Mouse (Mus musculus): Measurements from ENCODE around the gene Krt76.

The Krt76 gene

DNA sequence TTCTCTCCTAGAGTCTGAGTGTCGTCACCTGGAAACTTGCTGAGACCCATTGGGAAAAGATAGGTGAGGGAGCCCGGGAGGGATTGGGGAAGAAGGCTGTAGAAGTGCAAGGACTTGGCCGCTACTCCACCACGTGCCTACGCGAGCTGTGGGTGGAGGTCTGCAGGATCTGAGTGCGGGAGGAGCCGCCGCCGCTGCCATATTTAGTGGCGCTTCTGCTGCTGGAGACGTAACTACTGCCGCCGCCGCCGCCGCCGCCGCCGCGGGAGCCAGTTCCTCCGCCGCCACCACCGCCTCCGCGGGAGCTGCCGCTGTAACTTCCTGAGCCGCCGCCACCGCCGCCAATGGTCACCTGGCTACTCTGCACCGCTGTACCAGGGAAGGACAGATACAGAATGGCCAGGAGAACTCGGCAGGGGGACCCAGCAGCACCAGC lies 33.0 kb downstream of the Krt76 start:
- peak; percentile 58 for DNase-seq

DNA sequence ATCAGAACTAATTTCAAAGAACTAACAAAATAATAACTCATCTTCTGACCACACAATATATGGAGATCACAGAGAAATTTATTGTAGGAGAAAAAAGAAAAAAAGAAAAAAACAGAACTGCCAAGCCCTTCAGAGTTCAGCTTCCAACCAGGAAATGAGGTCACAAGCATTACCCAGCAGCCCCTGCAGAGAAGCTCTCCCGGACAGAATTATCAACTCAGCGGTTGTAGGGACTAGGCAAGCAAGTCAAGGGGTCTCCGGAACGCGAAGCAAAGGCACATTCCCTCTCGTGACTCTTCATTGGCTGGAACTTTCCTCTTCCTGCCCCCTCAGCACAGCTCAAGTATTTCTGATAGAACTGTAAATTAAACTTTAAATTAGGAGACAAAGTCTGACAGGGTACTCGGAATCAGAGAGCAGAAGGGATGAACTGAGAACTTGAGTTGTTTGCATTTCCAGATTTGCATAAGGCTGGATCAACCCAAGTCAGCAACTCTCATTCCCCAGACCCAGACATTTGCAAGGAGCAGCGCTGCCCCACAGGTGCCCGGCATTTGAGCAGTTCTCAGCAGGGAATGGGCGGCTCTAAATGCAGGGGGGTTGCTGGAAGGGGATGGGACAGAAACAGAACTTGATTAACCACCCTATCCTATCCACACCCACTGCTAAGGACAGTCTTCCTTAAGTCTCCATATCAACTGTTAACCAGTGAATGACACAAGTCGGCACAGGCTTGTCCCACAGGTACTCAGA lies 33.9 kb downstream of the Krt76 start:
- no peak for DNase-seq

DNA sequence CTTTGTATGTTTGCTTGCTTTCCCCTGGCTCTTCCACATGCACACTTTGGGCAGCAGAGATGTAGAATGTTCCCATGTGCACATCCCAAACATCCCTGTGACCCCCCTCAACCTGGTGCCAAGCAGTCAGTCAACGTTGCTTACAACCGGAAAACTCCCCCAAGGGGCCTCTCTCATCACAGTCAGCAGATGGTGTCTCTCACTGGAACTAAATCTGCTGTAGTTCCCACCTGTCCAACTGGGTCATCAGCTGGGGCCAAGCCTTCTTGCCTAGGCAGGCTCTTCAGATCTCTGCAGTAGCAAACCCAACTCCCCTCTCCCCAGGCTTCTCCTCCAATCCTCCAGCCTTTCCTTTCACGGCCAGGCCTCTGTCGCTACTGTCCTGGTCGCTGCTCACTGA lies 36.0 kb downstream of the Krt76 start:
- DNase-seq, result no peak

DNA sequence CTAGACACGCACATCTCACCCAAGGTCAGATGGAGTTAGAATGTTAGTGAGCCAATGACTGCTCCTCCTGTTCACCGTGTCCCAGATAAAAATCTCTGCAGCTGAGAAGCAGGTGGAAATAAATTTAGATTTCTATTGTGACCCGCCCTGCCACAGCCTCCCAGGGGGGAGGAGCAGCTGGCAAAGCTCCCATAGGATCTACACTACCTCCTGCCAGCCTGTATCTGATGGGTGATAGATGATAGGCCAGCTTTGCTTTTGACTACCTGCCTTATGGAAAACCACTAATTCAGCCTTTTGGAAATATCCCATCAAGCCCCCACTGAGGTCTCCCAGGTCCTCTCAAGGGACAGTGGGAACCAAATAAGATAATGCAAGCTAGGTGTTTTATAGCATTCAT lies 37.0 kb downstream of the Krt76 start:
- DNase-seq, result no peak

DNA sequence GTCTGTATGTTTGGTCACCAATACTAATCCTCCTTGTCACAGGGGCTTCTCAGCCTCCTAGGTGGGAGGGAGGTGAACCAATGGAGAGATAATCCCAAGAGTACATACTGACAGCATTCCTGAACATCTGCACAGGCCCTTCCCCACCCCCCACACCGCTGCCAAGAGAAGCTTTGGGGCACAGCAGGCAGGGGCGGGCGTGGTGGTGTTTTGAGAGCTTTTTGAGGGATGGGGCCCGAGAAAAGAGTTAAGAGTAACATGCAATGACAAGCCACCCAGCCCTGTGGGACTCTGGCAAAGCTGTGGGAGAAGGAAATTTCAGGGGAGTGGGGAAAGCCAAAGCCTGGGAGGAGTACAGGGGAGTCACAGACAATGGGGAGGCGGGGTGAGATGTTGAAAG lies 38.4 kb downstream of the Krt76 start:
- no peak for DNase-seq

DNA sequence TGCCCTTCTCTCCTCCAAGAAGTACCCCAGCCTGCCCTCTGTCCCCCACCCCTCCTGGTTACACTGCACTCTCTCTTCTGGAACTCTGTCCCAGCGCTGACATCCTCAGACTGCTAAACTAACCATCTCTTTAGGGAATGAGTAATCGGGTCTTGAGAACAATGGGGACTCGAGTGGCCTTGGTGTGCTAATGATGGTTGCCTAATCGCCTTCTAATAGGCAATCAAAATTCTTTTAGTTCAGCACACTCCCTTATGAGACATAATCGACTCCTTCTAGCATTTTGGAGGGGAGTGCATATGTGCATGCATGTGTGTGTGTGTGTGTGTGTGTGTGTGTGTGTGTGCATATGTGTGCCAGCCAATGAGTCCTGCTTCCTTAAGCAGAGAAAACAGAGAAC lies 40.1 kb downstream of the Krt76 start:
- DNase-seq, result no peak

DNA sequence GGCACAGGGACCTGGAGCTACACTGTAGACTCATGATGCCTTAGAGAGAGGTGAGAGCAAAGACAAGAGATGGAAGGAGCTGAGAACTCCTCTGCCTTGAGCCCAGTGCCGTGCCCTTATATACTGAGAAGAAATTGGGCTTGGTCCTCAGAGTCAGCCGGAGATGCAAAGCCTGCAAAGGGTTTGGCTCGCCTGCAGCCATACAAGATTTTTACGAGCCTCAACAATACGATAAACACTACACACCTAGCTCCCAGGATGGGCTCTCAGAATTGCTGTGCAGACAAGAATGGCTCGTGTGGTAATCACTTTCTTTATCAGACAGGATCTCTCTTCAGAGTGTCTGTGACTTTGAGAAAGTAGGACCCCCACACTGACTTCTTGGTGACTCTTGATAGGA lies 42.0 kb downstream of the Krt76 start, which contains the start of gene Krt1:
Krt1 (minus strand) TSS at position 101 of the 400 bp plus-strand sequence.
- no peak for DNase-seq

DNA sequence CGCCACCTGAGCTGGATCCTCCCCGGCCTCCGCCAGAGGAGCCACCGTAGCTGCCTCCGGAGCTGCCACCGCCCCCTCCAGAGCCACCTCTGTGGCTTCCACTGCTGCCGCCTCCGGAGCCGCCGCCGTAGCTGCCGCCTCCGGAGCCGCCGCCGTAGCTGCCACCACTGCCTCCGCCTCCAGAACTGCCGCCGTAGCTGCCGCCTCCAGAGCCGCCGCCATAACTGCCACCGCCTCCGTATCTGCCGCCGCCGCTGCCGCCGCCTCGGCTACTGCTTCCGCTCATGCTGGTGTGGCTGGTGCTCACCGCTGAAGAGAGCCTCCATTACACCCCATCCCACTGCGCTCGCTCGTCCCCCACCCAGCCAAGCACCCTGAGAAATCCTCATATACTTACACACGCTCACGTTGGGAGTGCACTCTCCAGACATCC lies 46.7 kb downstream of the Krt76 start:
- DNase-seq, result peak; percentile 32

DNA sequence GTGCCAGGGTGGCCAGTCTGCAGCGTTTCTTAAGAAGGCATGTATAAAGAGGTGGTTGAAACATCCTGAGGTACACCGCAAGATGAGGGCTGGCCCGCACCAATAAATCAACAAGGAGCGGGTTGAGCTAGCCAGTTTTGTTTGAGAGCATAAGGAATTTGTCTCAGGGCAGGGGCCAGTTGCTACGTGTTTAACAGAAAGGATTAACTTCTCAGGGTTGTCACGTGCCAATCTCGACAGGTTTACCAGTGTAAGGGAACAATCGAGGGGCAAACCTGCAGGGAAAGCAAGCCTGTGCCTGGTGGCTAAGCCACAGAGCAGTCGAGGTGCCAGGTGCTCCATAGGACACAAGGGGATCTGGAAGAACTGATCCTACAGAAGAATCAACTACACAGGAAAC lies 49.5 kb downstream of the Krt76 start:
- DNase-seq, result no peak

DNA sequence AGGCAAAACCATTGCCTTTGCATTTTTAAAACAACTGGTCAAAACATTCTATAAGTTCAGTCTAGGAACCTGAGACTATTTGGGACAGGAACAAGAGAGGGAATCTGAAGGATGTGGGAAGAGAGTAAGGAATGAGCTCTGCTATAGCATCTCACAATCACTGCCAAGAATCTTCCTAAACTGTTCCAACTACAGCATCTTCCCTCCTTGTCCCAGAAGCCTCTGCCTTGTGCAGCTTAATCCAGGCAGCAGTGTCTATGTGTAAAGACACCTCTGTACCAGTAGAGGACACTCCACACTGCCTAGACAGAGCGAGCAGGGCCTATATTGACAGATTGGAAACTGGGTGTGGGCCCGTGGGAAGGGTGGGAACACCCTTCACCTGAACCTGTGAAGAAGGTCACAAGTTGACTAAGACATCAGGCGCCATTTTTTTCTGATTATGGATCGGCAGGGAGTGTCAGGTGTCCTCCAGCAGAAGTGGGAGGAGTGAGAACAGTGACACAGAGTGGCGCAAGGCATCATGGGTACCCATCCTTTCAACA lies 57.9 kb downstream of the Krt76 start:
- no peak for DNase-seq
